Mouse (Mus musculus) G1E (cell line): ENCODE data around the gene Olfr957.

Experiments
- CTCF ChIP-seq: IDR thresholded peaks from 2 replicates; pipeline ENCODE4 v1.5.1; 2012; ENCODE audit warnings: low read depth, low read length, inconsistent platforms, mixed read lengths
- GATA1 ChIP-seq: IDR thresholded peaks from 2 replicates; pipeline ENCODE4 v1.6.1; 2012; ENCODE audit warnings: borderline replicate concordance, low read length, inconsistent platforms, mixed read lengths
- POLR2AphosphoS5 ChIP-seq: IDR thresholded peaks from 2 replicates; pipeline ENCODE4 v1.6.1; 2012; ENCODE audit warnings: low read depth, low read length, inconsistent platforms; ENCODE audit not compliant: insufficient replicate concordance

- TF ChIP-seq CTCF (no peak), GATA1 (no peak), POLR2AphosphoS5 (no peak)
Observed at GRCm38 (mm10) chr9:39550806-39551205, 35.2 kb upstream of the Olfr957 start.
